Mouse (Mus musculus) MEL (cell line): ENCODE data around the gene Mid1.
"Not testable (repeated sequence)": the region's sequence is repeated elsewhere in the genome, so short reads cannot be mapped to it uniquely, and the experiment has no call there.

ENCODE experiments used
- CTCF ChIP-seq, 3 experiments: IDR thresholded peaks in 2 of 3; conservative IDR thresholded peaks in 1 of 3; 2 replicates each; pipeline ENCODE4 v1.5.1; 2011 to 2012; ENCODE audit warnings: low read length in 3 of 3, low read depth in 2 of 3, mild to moderate bottlenecking in 2 of 3, improper control_type of control experiment in 1 of 3, inconsistent platforms in 1 of 3, mixed read lengths in 1 of 3, moderate library complexity in 1 of 3; ENCODE audit not compliant: control insufficient read depth in 1 of 3, insufficient read depth in 1 of 3, poor library complexity in 1 of 3, severe bottlenecking in 1 of 3
- RCOR1 ChIP-seq: IDR thresholded peaks from 2 replicates; pipeline ENCODE4 v1.6.1; 2012; ENCODE audit warnings: low read depth, mild to moderate bottlenecking, inconsistent platforms, low read length, improper control_type of control experiment
- TBP ChIP-seq: IDR thresholded peaks from 2 replicates; pipeline ENCODE4 v1.8.0; 2011; ENCODE audit warnings: low read depth, low read length, improper control_type of control experiment

DNA sequence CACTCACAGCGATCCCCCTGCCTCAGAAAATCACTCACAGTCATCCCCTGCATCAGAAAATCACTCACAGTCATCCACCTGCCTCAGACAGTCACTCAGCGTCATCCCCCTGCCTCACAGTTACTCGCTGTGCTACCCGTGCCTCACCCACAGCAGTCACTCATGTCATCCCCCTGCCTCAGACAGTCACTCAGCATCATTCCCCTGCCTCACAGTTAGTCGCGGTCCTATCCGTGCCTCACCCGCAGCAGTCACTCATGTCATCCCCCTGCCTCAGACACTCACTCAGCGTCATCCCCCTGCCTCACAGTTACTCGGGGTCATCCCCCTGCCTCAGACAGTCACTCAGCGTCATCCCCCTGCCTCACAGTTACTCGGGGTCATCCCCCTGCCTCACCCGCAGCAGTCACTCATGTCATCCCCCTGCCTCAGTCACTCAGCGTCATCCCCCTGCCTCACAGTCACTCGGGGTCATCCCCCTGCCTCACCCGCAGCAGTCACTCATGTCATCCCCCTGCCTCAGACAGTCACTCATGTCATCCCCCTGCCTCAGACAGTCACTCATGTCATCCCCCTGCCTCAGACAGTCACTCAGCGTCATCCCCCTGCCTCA lies 311.0 kb downstream of the Mid1 start:
- TF ChIP-seq CTCF (IDR thresholded peaks at IDR 0.05 in 2 of 3, conservative IDR thresholded peaks at IDR 0.05 in 1 of 3; ENCODE audit: control insufficient read depth in 1 of 3, insufficient read depth in 1 of 3, low read depth in 2 of 3, low read length in 3 of 3, poor library complexity in 1 of 3, severe bottlenecking in 1 of 3); RCOR1; TBP: not testable (repeated sequence)
